Mouse (Mus musculus) testis, adult 2 months (tissue): Measurements from ENCODE around the gene D2hgdh. TPM values are rescaled to one million over a fixed set of nuclear protein-coding genes. Genes with fewer than 3 reads are reported as not detected.
"Not testable (repeated sequence)": the region's sequence is repeated elsewhere in the genome, so short reads cannot be mapped to it uniquely, and the experiment has no call there.

Source experiments
- H3K27ac ChIP-seq: fragments of 200-500 bp; 2 replicates; pipeline ENCODE4 v1.5.1; 2012; ENCODE audit warnings: low read depth, low read length; ENCODE audit not compliant: control insufficient read depth, insufficient read depth
- H3K27me3 ChIP-seq: fragments of 200-500 bp; 2 replicates; pipeline ENCODE4 v1.6.1; 2012; ENCODE audit warnings: mild to moderate bottlenecking, low read length, moderate library complexity; ENCODE audit not compliant: control insufficient read depth, insufficient read depth
- H3K36me3 ChIP-seq: fragments of 200-500 bp; 2 replicates; pipeline ENCODE4 v1.6.1; 2012; ENCODE audit warnings: mild to moderate bottlenecking, low read length; ENCODE audit not compliant: control insufficient read depth, insufficient read depth
- H3K4me1 ChIP-seq: fragments of 200-500 bp; 2 replicates; pipeline ENCODE4 v1.6.1; 2012; ENCODE audit warnings: low read length; ENCODE audit not compliant: control insufficient read depth, insufficient read depth
- H3K4me3 ChIP-seq: fragments of 200-500 bp; 2 replicates; pipeline ENCODE4 v1.5.1; 2012; ENCODE audit warnings: low read depth, mild to moderate bottlenecking, low read length, moderate library complexity, mixed read lengths; ENCODE audit not compliant: control insufficient read depth
- CTCF ChIP-seq: fragments of 200-500 bp; IDR thresholded peaks from 2 replicates; pipeline ENCODE4 v1.5.1; 2012; ENCODE audit warnings: low read depth, mild to moderate bottlenecking, inconsistent platforms, low read length, moderate library complexity; ENCODE audit not compliant: control insufficient read depth, insufficient read depth, insufficient replicate concordance
- POLR2A ChIP-seq: fragments of 200-500 bp; IDR thresholded peaks from 2 replicates; pipeline ENCODE4 v1.6.1; 2012; ENCODE audit warnings: low read depth, mild to moderate bottlenecking, inconsistent platforms, low read length, moderate library complexity; ENCODE audit not compliant: control insufficient read depth
- polyA plus RNA-seq: library from polyadenylated mRNA; depleted of rRNA; stranded (reverse); fragments of >200 nt; gene quantifications from 2 replicates; pipeline ENCODE4 v1.2.3, GENCODE M21; 2012

The D2hgdh gene
- polyA plus RNA-seq, 1 experiment, result 13.5 TPM

GRCm38 (mm10) chr1:93834671-93835150, 10.0 kb downstream of the D2hgdh start:
- Histone ChIP-seq H3K4me3 (no peak overlapping the region), H3K36me3 (no peaks in the 10 kb centered on the region), H3K4me1 (peaks cover 3% of the 10 kb centered on the region; the same call in 1 of the 2 replicates), H3K27ac (no peak overlapping the region), H3K27me3 (no peaks in the 10 kb centered on the region)
- TF ChIP-seq POLR2A, result no peak
- no peak for TF ChIP-seq CTCF

GRCm38 (mm10) chr1:93835211-93835610, 10.5 kb downstream of the D2hgdh start:
- Histone ChIP-seq H3K4me3 (no peak overlapping the region), H3K4me1 (peaks cover 3% of the 10 kb centered on the region; the same call in 1 of the 2 replicates), H3K27ac (no peak overlapping the region), H3K27me3 (no peaks in the 10 kb centered on the region), H3K36me3 (no peaks in the 10 kb centered on the region)
- TF ChIP-seq CTCF (no peak), POLR2A (no peak)

GRCm38 (mm10) chr1:93835876-93836531, 11.3 kb downstream of the D2hgdh start:
- no peak overlapping the region for H3K4me3 ChIP-seq
- TF ChIP-seq POLR2A (no peak), CTCF (no peak)
- no peaks in the 10 kb centered on the region for H3K27me3 ChIP-seq
- H3K4me1 ChIP-seq, result peaks cover 3% of the 10 kb centered on the region; the same call in 1 of the 2 replicates
- H3K36me3 ChIP-seq, result no peaks in the 10 kb centered on the region
- no peak overlapping the region for H3K27ac ChIP-seq

GRCm38 (mm10) chr1:93836532-93836913, 11.8 kb downstream of the D2hgdh start:
- Histone ChIP-seq H3K36me3 (no peaks in the 10 kb centered on the region), H3K27ac (no peak overlapping the region), H3K4me1 (peaks cover 3% of the 10 kb centered on the region; the same call in 1 of the 2 replicates), H3K4me3 (no peak overlapping the region), H3K27me3 (no peaks in the 10 kb centered on the region)
- TF ChIP-seq POLR2A (no peak), CTCF (no peak)

GRCm38 (mm10) chr1:93837335-93837734, 12.6 kb downstream of the D2hgdh start:
- H3K27ac ChIP-seq, result no peak overlapping the region
- no peaks in the 10 kb centered on the region for H3K27me3 ChIP-seq
- no peak overlapping the region for H3K4me3 ChIP-seq
- peaks cover 3% of the 10 kb centered on the region; the same call in 1 of the 2 replicates for H3K4me1 ChIP-seq
- no peak for TF ChIP-seq POLR2A
- no peak for TF ChIP-seq CTCF
- no peaks in the 10 kb centered on the region for H3K36me3 ChIP-seq

- H3K36me3 ChIP-seq, H3K27ac ChIP-seq, H3K4me1 ChIP-seq, H3K4me3 ChIP-seq, H3K27me3 ChIP-seq: not testable (repeated sequence)
Measured at GRCm38 (mm10) chr1:93838569-93838968, 13.9 kb downstream of the D2hgdh start.

GRCm38 (mm10) chr1:93845766-93846366, 21.2 kb downstream of the D2hgdh start:
- not testable (repeated sequence) for H3K36me3 ChIP-seq, H3K27me3 ChIP-seq, H3K27ac ChIP-seq, H3K4me3 ChIP-seq, H3K4me1 ChIP-seq

GRCm38 (mm10) chr1:93855790-93856189, 31.1 kb downstream of the D2hgdh start:
- not testable (repeated sequence) for H3K36me3 ChIP-seq, H3K4me3 ChIP-seq, H3K4me1 ChIP-seq, H3K27ac ChIP-seq, H3K27me3 ChIP-seq
